In genomic region chr13:55168255-55168654, GRCm38 (mm10) we compare ENCODE assay signal across 13 mouse cellular contexts. TPM values are rescaled to one million over a fixed set of nuclear protein-coding genes. Genes with fewer than 3 reads are reported as not detected.
DNase-seq lines count a peak whose midpoint lies in the region; ATAC-seq and TF ChIP-seq lines count a peak whose summit lies in the region.
"Had no signal": no experiment of that assay in that cellular context is flagged by ENCODE, and none has a peak within 500 bp of the region (broad histone marks: within the 10 kb centered on the region; RNA-seq: fewer than 3 reads in every experiment).

No protein-coding gene starts in this region.

- peak overlapping the region; percentile 79 for H3K27ac ChIP-seq in lung, embryonic 16.5 days (ENCODE audit: low read length)
- H3K27ac ChIP-seq in embryonic facial prominence, embryonic 15.5 days (replicated peaks): peak overlapping the region; percentile 67
- H3K27ac ChIP-seq in intestine, embryonic 16.5 days (ENCODE audit: low read length): 0 out of 2 replicates have a peak overlapping the region, but pooled peaks have one; percentile 6
- no peak overlapping the region for H3K27ac ChIP-seq in cerebellum, adult 2 months (ENCODE audit: insufficient read depth, low read length)
- H3K27ac ChIP-seq: embryonic facial prominence, embryonic 12.5 days had no signal

- no peak for DNase-seq in lung, postnatal 4 days
- DNase-seq in kidney, postnatal 36 days: peak; percentile 76 to 84
- DNase-seq in urinary bladder, adult 2 months (ENCODE audit: low spot score): no peak
- DNase-seq in cerebellum, adult 2 months: no peak
- DNase-seq in thymus, postnatal 0 days (ENCODE audit: low spot score): no peak
- DNase-seq: cerebellum, adult 18-20 months; liver, postnatal 0 days had no signal

- no peaks in the 10 kb centered on the region for H3K27me3 ChIP-seq in lung, embryonic 16.5 days (ENCODE audit: control insufficient read depth, insufficient read depth, low read depth, low read length)
- H3K27me3 ChIP-seq in embryonic facial prominence, embryonic 15.5 days: no peaks in the 10 kb centered on the region
- no peaks in the 10 kb centered on the region for H3K27me3 ChIP-seq in intestine, embryonic 16.5 days (replicated peaks; ENCODE audit: control insufficient read depth, insufficient read depth, low read length)
- H3K27me3 ChIP-seq in cerebellum, adult 2 months (ENCODE audit: control insufficient read depth, insufficient read depth, low read length): no peaks in the 10 kb centered on the region
- H3K27me3 ChIP-seq: embryonic facial prominence, embryonic 12.5 days had no signal

- peaks cover 7% of the 10 kb centered on the region; the same call in 1 of the 2 replicates for H3K36me3 ChIP-seq in lung, embryonic 16.5 days (ENCODE audit: control insufficient read depth, insufficient read depth, low read length)
- no peaks in the 10 kb centered on the region for H3K36me3 ChIP-seq in embryonic facial prominence, embryonic 15.5 days
- H3K36me3 ChIP-seq in intestine, embryonic 16.5 days (ENCODE audit: control insufficient read depth, insufficient read depth, low read length): no peaks in the 10 kb centered on the region
- H3K36me3 ChIP-seq: embryonic facial prominence, embryonic 12.5 days had no signal

- H3K9me3 ChIP-seq in lung, embryonic 16.5 days (ENCODE audit: control insufficient read depth, low read length): peaks cover 4% of the 10 kb centered on the region; the same call in 1 of the 2 replicates
- no peaks in the 10 kb centered on the region for H3K9me3 ChIP-seq in embryonic facial prominence, embryonic 15.5 days (replicated peaks)
- H3K9me3 ChIP-seq in intestine, embryonic 16.5 days (ENCODE audit: control insufficient read depth, low read length): no peaks in the 10 kb centered on the region
- H3K9me3 ChIP-seq: embryonic facial prominence, embryonic 12.5 days had no signal

- H3K4me2 ChIP-seq in lung, embryonic 16.5 days (ENCODE audit: low read depth, low read length): no peak overlapping the region
- no peak overlapping the region for H3K4me2 ChIP-seq in embryonic facial prominence, embryonic 15.5 days (replicated peaks)
- H3K4me2 ChIP-seq in intestine, embryonic 16.5 days (ENCODE audit: low read depth, low read length): no peak overlapping the region
- H3K4me2 ChIP-seq: embryonic facial prominence, embryonic 12.5 days had no signal

- TF ChIP-seq POLR2A in cerebellum, adult 2 months (IDR thresholded peaks at IDR 0.05; ENCODE audit: borderline replicate concordance, insufficient read depth, low read length): no peak

- no peak for ATAC-seq in lung, embryonic 16.5 days (ENCODE audit: low read depth)
- ATAC-seq in embryonic facial prominence, embryonic 15.5 days (ENCODE audit: insufficient number of reproducible peaks, low FRiP score, low TSS enrichment, low read depth): no peak
- ATAC-seq in intestine, embryonic 16.5 days: no peak
- ATAC-seq: liver, postnatal 0 days had no signal

- peaks cover 27% of the 10 kb centered on the region for H3K4me1 ChIP-seq in lung, embryonic 16.5 days (replicated peaks; ENCODE audit: control insufficient read depth, insufficient read depth, low read length)
- peaks cover 37% of the 10 kb centered on the region for H3K4me1 ChIP-seq in embryonic facial prominence, embryonic 15.5 days
- H3K4me1 ChIP-seq in intestine, embryonic 16.5 days (ENCODE audit: control insufficient read depth, insufficient read depth, low read length): peaks cover 14% of the 10 kb centered on the region
- H3K4me1 ChIP-seq in cerebellum, adult 2 months (ENCODE audit: control insufficient read depth, insufficient read depth, low read length): no peaks in the 10 kb centered on the region; the same call in none of the 2 replicates

- no peak overlapping the region; the same call in 1 of the 2 replicates for H3K9ac ChIP-seq in lung, embryonic 16.5 days (ENCODE audit: low read length)
- no peak overlapping the region for H3K9ac ChIP-seq in embryonic facial prominence, embryonic 15.5 days
- H3K9ac ChIP-seq in intestine, embryonic 16.5 days (ENCODE audit: low read depth, low read length): no peak overlapping the region
- H3K9ac ChIP-seq: embryonic facial prominence, embryonic 12.5 days; liver, postnatal 0 days had no signal

- TF ChIP-seq CTCF in cerebellum, adult 2 months (IDR thresholded peaks at IDR 0.05; ENCODE audit: borderline replicate concordance, insufficient read depth, low read depth, low read length): no peak

- H3K4me3 ChIP-seq in lung, embryonic 16.5 days (ENCODE audit: low read length): no peak overlapping the region
- no peak overlapping the region for H3K4me3 ChIP-seq in embryonic facial prominence, embryonic 15.5 days (replicated peaks)
- no peak overlapping the region for H3K4me3 ChIP-seq in intestine, embryonic 16.5 days (ENCODE audit: low read length)
- H3K4me3 ChIP-seq in cerebellum, adult 2 months (replicated peaks; ENCODE audit: insufficient read depth, low read depth, low read length): no peak overlapping the region
- H3K4me3 ChIP-seq: embryonic facial prominence, embryonic 12.5 days; heart, adult 2 months had no signal

- 78% methylated on average over 5 of the region's 5 CpGs for WGBS in lung, embryonic 16.5 days
- 71% methylated on average over 5 of the region's 5 CpGs for WGBS in embryonic facial prominence, embryonic 15.5 days
- 83% methylated on average over 5 of the region's 5 CpGs for WGBS in intestine, embryonic 16.5 days
- 58% methylated on average over 5 of the region's 5 CpGs for WGBS in cerebellum, adult 2 months

RNA-seq across cellular contexts. Expression of gene Fgfr4, which starts 15.8 kb away (rescaled TPM):
- 26.3 and 27.7 TPM in 2 replicates for polyA plus RNA-seq in lung, embryonic 16.5 days (2015; fragmentation: Nextera tagmentation; extraction: Ambion mirVana)
- polyA plus RNA-seq in embryonic facial prominence, embryonic 15.5 days (2015; fragmentation: Nextera tagmentation; extraction: Ambion mirVana): 12.7 and 14.6 TPM in 2 replicates
- polyA plus RNA-seq in intestine, embryonic 16.5 days (2015; fragmentation: Nextera tagmentation; extraction: Ambion mirVana): 11.7 and 12.4 TPM in 2 replicates
- 0.15 and 0.66 TPM in 2 replicates for polyA plus RNA-seq in urinary bladder, adult 2 months (2012; rRNA removed)
- 0.05 and 0.16 TPM in 2 replicates for polyA plus RNA-seq in cerebellum, adult 2 months (2012; rRNA removed)
- 0.06 TPM in 1 of 2 replicates, not detected in the other for polyA plus RNA-seq in thymus, postnatal 0 days (2015; fragmentation: Nextera tagmentation; extraction: Ambion mirVana)

RNA-seq across cellular contexts. Expression of gene Gm17617, which starts 34.9 kb away (rescaled TPM):
- polyA plus RNA-seq in lung, embryonic 16.5 days (2015; fragmentation: Nextera tagmentation; extraction: Ambion mirVana): not detected in 2 replicates
- not detected in 2 replicates for polyA plus RNA-seq in embryonic facial prominence, embryonic 15.5 days (2015; fragmentation: Nextera tagmentation; extraction: Ambion mirVana)
- polyA plus RNA-seq in intestine, embryonic 16.5 days (2015; fragmentation: Nextera tagmentation; extraction: Ambion mirVana): not detected in 2 replicates
- polyA plus RNA-seq in urinary bladder, adult 2 months (2012; rRNA removed): not detected in 2 replicates
- not detected in 2 replicates for polyA plus RNA-seq in cerebellum, adult 2 months (2012; rRNA removed)
- not detected in 2 replicates for polyA plus RNA-seq in thymus, postnatal 0 days (2015; fragmentation: Nextera tagmentation; extraction: Ambion mirVana)
- polyA plus RNA-seq: embryonic facial prominence, embryonic 12.5 days; frontal cortex, adult 2 months; heart, adult 2 months; liver, postnatal 0 days had no signal

RNA-seq across cellular contexts. Expression of gene Nsd1, which starts 41.3 kb away (rescaled TPM):
- 50.7 and 56.2 TPM in 2 replicates for polyA plus RNA-seq in lung, embryonic 16.5 days (2015; fragmentation: Nextera tagmentation; extraction: Ambion mirVana)
- polyA plus RNA-seq in embryonic facial prominence, embryonic 15.5 days (2015; fragmentation: Nextera tagmentation; extraction: Ambion mirVana): 54.0 and 56.0 TPM in 2 replicates
- 33.1 and 37.1 TPM in 2 replicates for polyA plus RNA-seq in intestine, embryonic 16.5 days (2015; fragmentation: Nextera tagmentation; extraction: Ambion mirVana)
- 25.8 and 32.1 TPM in 2 replicates for polyA plus RNA-seq in urinary bladder, adult 2 months (2012; rRNA removed)
- 47.5 and 49.5 TPM in 2 replicates for polyA plus RNA-seq in cerebellum, adult 2 months (2012; rRNA removed)
- polyA plus RNA-seq in thymus, postnatal 0 days (2015; fragmentation: Nextera tagmentation; extraction: Ambion mirVana): 52.6 and 73.8 TPM in 2 replicates

Comparison
In these comparisons a context has a peak if more than half of its experiments do, and no peak if none do; other contexts are left out.
1. DNase-seq: peak in kidney, postnatal 36 days (2 of 2); none in lung, postnatal 4 days (0 of 2), urinary bladder, adult 2 months (single experiment), cerebellum, adult 2 months (0 of 2) and thymus, postnatal 0 days (single experiment).